Mouse (Mus musculus): Measurements from ENCODE around the gene Lpcat2. TPM values are rescaled to one million over a fixed set of nuclear protein-coding genes. Genes with fewer than 3 reads are reported as not detected.
"Not testable (repeated sequence)": the region's sequence is repeated elsewhere in the genome, so short reads cannot be mapped to it uniquely, and the experiment has no call there.

Gene Lpcat2
- total RNA-seq, 2 experiments from 2014 or later, result 1.9 to 2.8 TPM

- DNase-seq, result peak; percentile 24
These were observed 1.8 kb upstream of the Lpcat2 start for GRCm38 (mm10) chr8:92853188-92853983.

- no peak for DNase-seq
These were observed 466 bp upstream of the Lpcat2 start for GRCm38 (mm10) chr8:92854673-92855072.

- DNase-seq, result no peak
These were observed 1.3 kb downstream of the Lpcat2 start for GRCm38 (mm10) chr8:92856273-92856986.

GRCm38 (mm10) chr8:92858475-92859182 lies 3.5 kb downstream of the Lpcat2 start:
- no peak for DNase-seq

- DNase-seq, result no peak
These were observed 6.8 kb downstream of the Lpcat2 start for GRCm38 (mm10) chr8:92861977-92862376.

- no peak for DNase-seq
These were observed 15.1 kb downstream of the Lpcat2 start for GRCm38 (mm10) chr8:92870281-92870680.

GRCm38 (mm10) chr8:92872063-92872759 lies 17.1 kb downstream of the Lpcat2 start:
- DNase-seq, result no peak

GRCm38 (mm10) chr8:92875795-92876194 lies 20.7 kb downstream of the Lpcat2 start:
- no peak for DNase-seq

- no peak for DNase-seq
These were observed 26.1 kb downstream of the Lpcat2 start for GRCm38 (mm10) chr8:92881247-92881646.

GRCm38 (mm10) chr8:92883771-92884170 lies 28.6 kb downstream of the Lpcat2 start:
- DNase-seq, result peak; percentile 33

- not testable (repeated sequence) for DNase-seq
These were observed 37.1 kb downstream of the Lpcat2 start for GRCm38 (mm10) chr8:92892216-92892615.

GRCm38 (mm10) chr8:92893870-92894269 lies 38.7 kb downstream of the Lpcat2 start:
- DNase-seq, result no peak

GRCm38 (mm10) chr8:92895053-92895452 lies 39.9 kb downstream of the Lpcat2 start:
- DNase-seq, result no peak

- DNase-seq, result no peak
These were observed 40.9 kb downstream of the Lpcat2 start for GRCm38 (mm10) chr8:92896056-92896455.

- no peak for DNase-seq
These were observed 41.5 kb downstream of the Lpcat2 start for GRCm38 (mm10) chr8:92896611-92897010.

- no peak for DNase-seq
These were observed 42.7 kb downstream of the Lpcat2 start for GRCm38 (mm10) chr8:92897794-92898193.

- DNase-seq, result no peak
These were observed 44.5 kb downstream of the Lpcat2 start for GRCm38 (mm10) chr8:92899590-92899989.

GRCm38 (mm10) chr8:92901107-92901506 lies 46.0 kb downstream of the Lpcat2 start, which contains the start of gene Capns2:
Gene Capns2 (plus strand): TSS chr8:92901407.
- DNase-seq, result no peak

GRCm38 (mm10) chr8:92902981-92903380 lies 47.8 kb downstream of the Lpcat2 start:
- no peak for DNase-seq

- no peak for DNase-seq
These were observed 48.5 kb downstream of the Lpcat2 start for GRCm38 (mm10) chr8:92903488-92904135.

- no peak for DNase-seq
These were observed 51.4 kb downstream of the Lpcat2 start for GRCm38 (mm10) chr8:92906553-92906952.

- DNase-seq, result no peak
These were observed 53.3 kb downstream of the Lpcat2 start for GRCm38 (mm10) chr8:92908448-92908847.

All from heart, postnatal 4 days (tissue).